30 mouse cellular contexts compared by ENCODE assay signal in the genomic region with DNA sequence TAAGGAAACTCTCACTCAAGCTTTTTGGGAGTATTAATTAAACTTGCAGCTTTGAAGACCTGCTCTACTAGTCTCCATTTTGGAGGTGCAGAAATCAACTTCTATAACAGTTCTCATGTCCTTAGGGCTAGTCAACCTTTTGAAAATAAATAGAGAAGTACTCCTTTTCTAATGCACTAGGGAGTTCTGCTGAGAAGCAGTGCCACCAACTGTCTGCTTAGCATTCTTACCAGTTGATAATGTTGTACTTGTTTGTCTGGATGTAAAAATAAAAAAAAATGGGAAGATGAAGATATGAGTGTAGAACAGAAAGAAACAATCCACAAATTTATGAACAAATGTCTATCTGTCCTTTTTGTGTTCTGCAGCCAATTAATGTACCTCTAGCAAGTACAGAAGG. TPM values are rescaled to one million over a fixed set of nuclear protein-coding genes. Genes with fewer than 3 reads are reported as not detected.
DNase-seq lines count a peak whose midpoint lies in the region; ATAC-seq and TF ChIP-seq lines count a peak whose summit lies in the region.
"Had no signal": no experiment of that assay in that cellular context is flagged by ENCODE, and none has a peak within 500 bp of the region (broad histone marks: within the 10 kb centered on the region; RNA-seq: fewer than 3 reads in every experiment).

No protein-coding gene starts in this region.

- H3K27me3 ChIP-seq in midbrain, postnatal 0 days (ENCODE audit: insufficient read depth, low read length): no peaks in the 10 kb centered on the region
- no peaks in the 10 kb centered on the region for H3K27me3 ChIP-seq in midbrain, embryonic 15.5 days (replicated peaks)
- no peaks in the 10 kb centered on the region for H3K27me3 ChIP-seq in stomach, postnatal 0 days (ENCODE audit: control insufficient read depth, insufficient read depth, low read length)
- H3K27me3 ChIP-seq: limb, embryonic 13.5 days; liver, embryonic 12.5 days; midbrain, embryonic 13.5 days; neural tube, embryonic 13.5 days had no signal

- no peak for TF ChIP-seq EP300 in stomach, postnatal 0 days (optimal IDR thresholded peaks at IDR 0.05)

- no peak overlapping the region for H3K4me2 ChIP-seq in midbrain, postnatal 0 days (ENCODE audit: low read depth, low read length, poor library complexity, severe bottlenecking)
- no peak overlapping the region for H3K4me2 ChIP-seq in midbrain, embryonic 15.5 days
- H3K4me2 ChIP-seq in stomach, postnatal 0 days (replicated peaks; ENCODE audit: low read depth): no peak overlapping the region
- H3K4me2 ChIP-seq: limb, embryonic 13.5 days; liver, embryonic 12.5 days; midbrain, embryonic 13.5 days; neural tube, embryonic 13.5 days had no signal

- TF ChIP-seq CTCF in midbrain, postnatal 0 days (IDR thresholded peaks at IDR 0.05): peak; percentile 74
- TF ChIP-seq CTCF in stomach, postnatal 0 days (IDR thresholded peaks at IDR 0.05; ENCODE audit: low read depth): peak; percentile 8; the same call in 1 of the 2 replicates

- no peak overlapping the region for H3K4me3 ChIP-seq in midbrain, postnatal 0 days (ENCODE audit: low read depth, low read length)
- no peak overlapping the region for H3K4me3 ChIP-seq in midbrain, embryonic 15.5 days
- no peak overlapping the region for H3K4me3 ChIP-seq in stomach, postnatal 0 days (ENCODE audit: low read depth, low read length)
- H3K4me3 ChIP-seq: heart, embryonic 10.5 days; limb, embryonic 13.5 days; liver, embryonic 12.5 days; midbrain, embryonic 13.5 days; myocyte; neural tube, embryonic 13.5 days had no signal

- no peak overlapping the region for H3K27ac ChIP-seq in midbrain, postnatal 0 days (ENCODE audit: low read depth, low read length)
- no peak overlapping the region for H3K27ac ChIP-seq in midbrain, embryonic 15.5 days
- H3K27ac ChIP-seq in stomach, postnatal 0 days (replicated peaks): no peak overlapping the region
- H3K27ac ChIP-seq: heart, embryonic 10.5 days; limb, embryonic 13.5 days; liver, embryonic 12.5 days; midbrain, embryonic 13.5 days; neural tube, embryonic 13.5 days had no signal

- H3K4me1 ChIP-seq in midbrain, postnatal 0 days (ENCODE audit: insufficient read depth, low read length): no peaks in the 10 kb centered on the region
- no peaks in the 10 kb centered on the region for H3K4me1 ChIP-seq in midbrain, embryonic 15.5 days
- H3K4me1 ChIP-seq in stomach, postnatal 0 days (replicated peaks; ENCODE audit: control insufficient read depth, insufficient read depth): no peaks in the 10 kb centered on the region
- H3K4me1 ChIP-seq: heart, embryonic 10.5 days; limb, embryonic 13.5 days; liver, embryonic 12.5 days; neural tube, embryonic 13.5 days had no signal

- H3K9ac ChIP-seq in midbrain, postnatal 0 days (replicated peaks; ENCODE audit: low read length, poor library complexity, severe bottlenecking): no peak overlapping the region
- H3K9ac ChIP-seq in midbrain, embryonic 15.5 days: no peak overlapping the region
- H3K9ac ChIP-seq in stomach, postnatal 0 days (ENCODE audit: low read length): no peak overlapping the region
- H3K9ac ChIP-seq: limb, embryonic 13.5 days; liver, embryonic 12.5 days; midbrain, embryonic 13.5 days; neural tube, embryonic 13.5 days had no signal

- H3K36me3 ChIP-seq in midbrain, postnatal 0 days (ENCODE audit: insufficient read depth, low read length): no peaks in the 10 kb centered on the region
- no peaks in the 10 kb centered on the region for H3K36me3 ChIP-seq in midbrain, embryonic 15.5 days (replicated peaks)
- H3K36me3 ChIP-seq in stomach, postnatal 0 days (ENCODE audit: control insufficient read depth, insufficient read depth, low read length): no peaks in the 10 kb centered on the region
- H3K36me3 ChIP-seq: heart, embryonic 10.5 days; limb, embryonic 13.5 days; liver, embryonic 12.5 days; midbrain, embryonic 13.5 days; neural tube, embryonic 13.5 days had no signal

- peak; percentile 84 for ATAC-seq in frontal cortex, adult (ENCODE audit: low TSS enrichment)
- ATAC-seq in midbrain, postnatal 0 days (ENCODE audit: low FRiP score): no peak
- no peak for ATAC-seq in midbrain, embryonic 15.5 days (replicated peaks)
- no peak for ATAC-seq in stomach, postnatal 0 days (ENCODE audit: low FRiP score, low TSS enrichment)
- ATAC-seq: CD4-positive, CD25-positive, alpha-beta regulatory T cell, adult 4 months; liver, embryonic 12.5 days; midbrain, embryonic 13.5 days had no signal

- no peak for DNase-seq in frontal cortex, postnatal 10 days (ENCODE audit: low spot score in 2 of 2)
- peak; percentile 1 to 3 for DNase-seq in layer of hippocampus, postnatal 36 days
- no peak for DNase-seq in layer of hippocampus, adult 9-11 months
- peak; percentile 62 for DNase-seq in midbrain, postnatal 0 days (ENCODE audit: low spot score)
- DNase-seq in stomach, postnatal 0 days (ENCODE audit: low spot score): no peak
- DNase-seq in urinary bladder, postnatal 36 days (ENCODE audit: low spot score in 2 of 2): no peak
- DNase-seq: adrenal gland, postnatal 14 days; cerebellum, adult 11 months; cerebellum, adult 9-11 months; gastrocnemius, postnatal 10 days; heart, postnatal 4 days; kidney, adult 18-20 months; lung, adult 18-20 months; lung, postnatal 14 days; thymus, postnatal 25 days had no signal

- H3K9me3 ChIP-seq in midbrain, postnatal 0 days (ENCODE audit: low read length): no peaks in the 10 kb centered on the region
- H3K9me3 ChIP-seq in midbrain, embryonic 15.5 days: no peaks in the 10 kb centered on the region
- no peaks in the 10 kb centered on the region for H3K9me3 ChIP-seq in stomach, postnatal 0 days (ENCODE audit: control insufficient read depth, low read length)
- H3K9me3 ChIP-seq: heart, embryonic 10.5 days; limb, embryonic 13.5 days; liver, embryonic 12.5 days; midbrain, embryonic 13.5 days; neural tube, embryonic 13.5 days had no signal

RNA-seq across cellular contexts. Expression of a gene that starts 42.7 kb away (rescaled TPM):
- total RNA-seq in layer of hippocampus, postnatal 36 days (2021): under 1 TPM in 1 of 2 experiments, not detected in 1; 0.67 TPM
- total RNA-seq in midbrain, postnatal 0 days (2014; rRNA removed): not detected in 2 replicates
- polyA plus RNA-seq in midbrain, postnatal 0 days (2015; fragmentation: Nextera tagmentation; extraction: Ambion mirVana): 0.23 and 0.37 TPM in 2 replicates
- polyA plus RNA-seq in midbrain, embryonic 15.5 days (2015; fragmentation: Nextera tagmentation; extraction: Ambion mirVana): 1.1 TPM in 1 of 2 replicates, not detected in the other
- not detected in 2 replicates for polyA plus RNA-seq in stomach, postnatal 0 days (2015; fragmentation: Nextera tagmentation; extraction: Ambion mirVana)
- total RNA-seq: adrenal gland, postnatal 14 days; gastrocnemius, postnatal 10 days; granulocyte monocyte progenitor cell, adult 5-6 weeks; heart, postnatal 4 days; megakaryocyte, adult 5-6 weeks had no signal
- polyA plus RNA-seq: CD4-positive, CD25-positive, alpha-beta regulatory T cell, adult 4 months; embryonic facial prominence, embryonic 11.5 days; forebrain, embryonic 11.5 days; heart, embryonic 10.5 days; kidney, embryonic 16.5 days; limb, embryonic 13.5 days; liver, embryonic 12.5 days; midbrain, embryonic 13.5 days; myocyte had no signal

RNA-seq across cellular contexts. Expression of a gene that starts 50.9 kb away (rescaled TPM):
- total RNA-seq in layer of hippocampus, postnatal 36 days (2021): not detected
- total RNA-seq in midbrain, postnatal 0 days (2014; rRNA removed): not detected in 2 replicates
- not detected in 2 replicates for polyA plus RNA-seq in midbrain, postnatal 0 days (2015; fragmentation: Nextera tagmentation; extraction: Ambion mirVana)
- not detected in 2 replicates for polyA plus RNA-seq in midbrain, embryonic 15.5 days (2015; fragmentation: Nextera tagmentation; extraction: Ambion mirVana)
- polyA plus RNA-seq in stomach, postnatal 0 days (2015; fragmentation: Nextera tagmentation; extraction: Ambion mirVana): not detected in 2 replicates
- total RNA-seq: adrenal gland, postnatal 14 days; gastrocnemius, postnatal 10 days; granulocyte monocyte progenitor cell, adult 5-6 weeks; heart, postnatal 4 days; megakaryocyte, adult 5-6 weeks had no signal
- polyA plus RNA-seq: CD4-positive, CD25-positive, alpha-beta regulatory T cell, adult 4 months; embryonic facial prominence, embryonic 11.5 days; forebrain, embryonic 11.5 days; heart, embryonic 10.5 days; heart, embryonic 16.5 days; kidney, embryonic 16.5 days; limb, embryonic 13.5 days; liver, embryonic 12.5 days; midbrain, embryonic 13.5 days; myocyte; neural tube, embryonic 13.5 days had no signal

RNA-seq across cellular contexts. Expression of a gene that starts 52.7 kb away (rescaled TPM):
- not detected for total RNA-seq in layer of hippocampus, postnatal 36 days (2021)
- not detected in 2 replicates for total RNA-seq in midbrain, postnatal 0 days (2014; rRNA removed)
- not detected in 2 replicates for polyA plus RNA-seq in midbrain, postnatal 0 days (2015; fragmentation: Nextera tagmentation; extraction: Ambion mirVana)
- not detected in 2 replicates for polyA plus RNA-seq in midbrain, embryonic 15.5 days (2015; fragmentation: Nextera tagmentation; extraction: Ambion mirVana)
- polyA plus RNA-seq in stomach, postnatal 0 days (2015; fragmentation: Nextera tagmentation; extraction: Ambion mirVana): not detected in 2 replicates
- total RNA-seq: adrenal gland, postnatal 14 days; gastrocnemius, postnatal 10 days; granulocyte monocyte progenitor cell, adult 5-6 weeks; heart, postnatal 4 days; megakaryocyte, adult 5-6 weeks had no signal
- polyA plus RNA-seq: CD4-positive, CD25-positive, alpha-beta regulatory T cell, adult 4 months; embryonic facial prominence, embryonic 11.5 days; forebrain, embryonic 11.5 days; heart, embryonic 10.5 days; heart, embryonic 16.5 days; kidney, embryonic 16.5 days; limb, embryonic 13.5 days; liver, embryonic 12.5 days; midbrain, embryonic 13.5 days; myocyte; neural tube, embryonic 13.5 days had no signal

Comparison
In these comparisons a context has a peak if more than half of its experiments do, and no peak if none do; other contexts are left out.
1. DNase-seq: peak in layer of hippocampus, postnatal 36 days (2 of 2) and midbrain, postnatal 0 days (single experiment); none in frontal cortex, postnatal 10 days (0 of 2), layer of hippocampus, adult 9-11 months (single experiment), stomach, postnatal 0 days (single experiment) and urinary bladder, postnatal 36 days (0 of 2).